Mouse (Mus musculus) liver, embryonic 16.5 days (tissue): ENCODE results near the gene Zfp128. TPM values are rescaled to one million over a fixed set of nuclear protein-coding genes. Genes with fewer than 3 reads are reported as not detected.
"Not testable (repeated sequence)": the region's sequence is repeated elsewhere in the genome, so short reads cannot be mapped to it uniquely, and the experiment has no call there.

ENCODE experiments used
- ATAC-seq: fragments of 200-750 bp; cut with Nextera tagmentation; 2 replicates; pipeline ENCODE4 v1.8.0; 2017; ENCODE audit warnings: low read depth, mild to moderate bottlenecking, moderate number of reproducible peaks, moderate library complexity
- H3K27ac ChIP-seq: fragments of 300-500 bp; sonication (generic); 2 replicates; pipeline ENCODE4 v1.5.1; 2014; ENCODE audit warnings: mild to moderate bottlenecking, low read length
- H3K27me3 ChIP-seq: fragments of 300-500 bp; sonication (generic); 2 replicates; pipeline ENCODE4 v1.6.1; 2014; ENCODE audit warnings: low read depth, low read length, mixed read lengths; ENCODE audit not compliant: control insufficient read depth, insufficient read depth
- H3K36me3 ChIP-seq: fragments of 300-500 bp; sonication (generic); 2 replicates; pipeline ENCODE4 v1.6.1; 2014; ENCODE audit warnings: mild to moderate bottlenecking; ENCODE audit not compliant: control insufficient read depth, insufficient read depth
- H3K4me1 ChIP-seq: fragments of 300-500 bp; sonication (generic); 2 replicates; pipeline ENCODE4 v1.6.1; 2014; ENCODE audit warnings: low read depth, low read length, mixed read lengths; ENCODE audit not compliant: control insufficient read depth
- H3K4me2 ChIP-seq: fragments of 300-500 bp; sonication (generic); 2 replicates; pipeline ENCODE4 v1.6.1; 2014; ENCODE audit warnings: low read depth, low read length, mixed read lengths
- H3K4me3 ChIP-seq: fragments of 300-500 bp; sonication (generic); 2 replicates; pipeline ENCODE4 v1.5.1; 2014; ENCODE audit warnings: low read depth, mild to moderate bottlenecking, low read length
- H3K9ac ChIP-seq: fragments of 300-500 bp; sonication (generic); 2 replicates; pipeline ENCODE4 v1.6.1; 2014; ENCODE audit warnings: low read depth, low read length
- H3K9me3 ChIP-seq: fragments of 300-500 bp; sonication (generic); replicated peaks from 2 replicates; pipeline ENCODE4 v1.6.1; 2016; ENCODE audit warnings: low read length; ENCODE audit not compliant: control insufficient read depth
- WGBS: fragments of 180-500 bp; shearing (Covaris S2); extraction: QIAGEN DNeasy Blood & Tissue Kit; methylation state at CpG from one replicate; pipeline ENCODE4 v1.1.7; 2014; ENCODE audit not compliant: insufficient replicate concordance; 5-methylcytosine and 5-hydroxymethylcytosine counted together
- polyA plus RNA-seq: library from polyadenylated mRNA; unstranded; fragments of >200 nt; fragmentation: Nextera tagmentation; extraction: Ambion mirVana; gene quantifications from 2 replicates; pipeline ENCODE4 v1.2.1, GENCODE M21; 2015

The Zfp128 gene
- polyA plus RNA-seq, 1 experiment from 2014 or later = 0.54 TPM

GRCm38 (mm10) chr7:12913556-12913955 is 32.6 kb downstream of the Zfp128 start:
- no peaks in the 10 kb centered on the region for H3K27me3 ChIP-seq
- no peak overlapping the region for H3K4me3 ChIP-seq
- no peak for ATAC-seq
- no peak overlapping the region for H3K27ac ChIP-seq
- peaks cover 12% of the 10 kb centered on the region for H3K4me1 ChIP-seq
- no peaks in the 10 kb centered on the region for H3K9me3 ChIP-seq
- no peak overlapping the region for H3K9ac ChIP-seq
- H3K36me3 ChIP-seq = no peaks in the 10 kb centered on the region; the same call in 1 of the 2 replicates
- no peak overlapping the region for H3K4me2 ChIP-seq

GRCm38 (mm10) chr7:12920495-12920894 is 39.5 kb downstream of the Zfp128 start:
- not testable (repeated sequence) for H3K4me3 ChIP-seq, H3K9me3 ChIP-seq, ATAC-seq, H3K27me3 ChIP-seq, H3K27ac ChIP-seq, H3K9ac ChIP-seq
- peaks cover 20% of the 10 kb centered on the region for H3K4me1 ChIP-seq
- peaks cover 23% of the 10 kb centered on the region for H3K36me3 ChIP-seq
- 65% methylated on average over 7 of the region's 8 CpGs for WGBS
- H3K4me2 ChIP-seq = peak overlapping the region; percentile 8; the same call in 1 of the 2 replicates

GRCm38 (mm10) chr7:12921318-12921704 is 40.3 kb downstream of the Zfp128 start:
- Histone ChIP-seq H3K9me3 (no peaks in the 10 kb centered on the region), H3K9ac (peak overlapping the region; percentile 81), H3K27ac (peak overlapping the region; percentile 86), H3K27me3 (no peaks in the 10 kb centered on the region), H3K4me1 (peaks cover 20% of the 10 kb centered on the region), H3K4me3 (peak overlapping the region; percentile 95), H3K4me2 (peak overlapping the region; percentile 91), H3K36me3 (peaks cover 30% of the 10 kb centered on the region)
- no peak; the same call in 1 of the 2 replicates for ATAC-seq
- 0% methylated on average over 3 of the region's 3 CpGs for WGBS

GRCm38 (mm10) chr7:12921705-12922465 is 40.9 kb downstream of the Zfp128 start, which contains the start of gene Rps5:
Rps5 (plus strand) TSS chr7:12922290.
- peaks cover 20% of the 10 kb centered on the region for H3K4me1 ChIP-seq
- peak within 1 kb of the TSS; percentile 91 for H3K4me2 ChIP-seq
- H3K4me3 ChIP-seq = peak within 1 kb of the TSS; percentile 95
- no peaks in the 10 kb centered on the region for H3K27me3 ChIP-seq
- peak within 1 kb of the TSS; percentile 82 for H3K9ac ChIP-seq
- H3K9me3 ChIP-seq = no peaks in the 10 kb centered on the region
- H3K36me3 ChIP-seq = peaks cover 35% of the 10 kb centered on the region
- WGBS = under 1% methylated on average over 55 of the region's 55 CpGs
- peak; percentile 97 for ATAC-seq
- peak within 1 kb of the TSS; percentile 86 for H3K27ac ChIP-seq

GRCm38 (mm10) chr7:12922729-12923128 is 41.8 kb downstream of the Zfp128 start:
- H3K4me2 ChIP-seq = peak overlapping the region; percentile 81
- H3K27me3 ChIP-seq = peaks cover 1% of the 10 kb centered on the region; the same call in 1 of the 2 replicates
- peak overlapping the region; percentile 82 for H3K9ac ChIP-seq
- no peaks in the 10 kb centered on the region for H3K9me3 ChIP-seq
- under 1% methylated on average over 8 of the region's 8 CpGs for WGBS
- peaks cover 20% of the 10 kb centered on the region for H3K4me1 ChIP-seq
- peak overlapping the region; percentile 63 for H3K27ac ChIP-seq
- peaks cover 35% of the 10 kb centered on the region for H3K36me3 ChIP-seq
- ATAC-seq = no peak
- H3K4me3 ChIP-seq = peak overlapping the region; percentile 95

- no peaks in the 10 kb centered on the region for H3K9me3 ChIP-seq
- H3K9ac ChIP-seq = no peak overlapping the region
- no peak for ATAC-seq
- no peak overlapping the region for H3K27ac ChIP-seq
- H3K4me2 ChIP-seq = no peak overlapping the region
- H3K27me3 ChIP-seq = peaks cover 10% of the 10 kb centered on the region
- peaks cover 19% of the 10 kb centered on the region for H3K4me1 ChIP-seq
- H3K4me3 ChIP-seq = no peak overlapping the region
- WGBS = 77% methylated on average over 7 of the region's 7 CpGs
- H3K36me3 ChIP-seq = peaks cover 35% of the 10 kb centered on the region
Measured at GRCm38 (mm10) chr7:12926316-12926715, 45.3 kb downstream of the Zfp128 start.

- no peak for ATAC-seq
- WGBS = 29% methylated on average over 8 of the region's 8 CpGs
- Histone ChIP-seq H3K4me2 (peak within 1 kb of the TSS; percentile 54), H3K27me3 (peaks cover 10% of the 10 kb centered on the region), H3K4me3 (peak within 1 kb of the TSS; percentile 36), H3K9ac (no peak within 1 kb of the TSS), H3K27ac (no peak within 1 kb of the TSS), H3K36me3 (peaks cover 35% of the 10 kb centered on the region), H3K9me3 (no peaks in the 10 kb centered on the region), H3K4me1 (peaks cover 18% of the 10 kb centered on the region)
Measured at GRCm38 (mm10) chr7:12927191-12927680, 46.3 kb downstream of the Zfp128 start, which contains the start of gene Rnf225. Rnf225 (plus strand) TSS chr7:12927416.

- WGBS = 6% methylated on average over 62 of the region's 65 CpGs
- peak overlapping the region; percentile 36 for H3K4me3 ChIP-seq
- no peak overlapping the region for H3K9ac ChIP-seq
Measured at GRCm38 (mm10) chr7:12927693-12928589, 47.0 kb downstream of the Zfp128 start.

More at GRCm38 (mm10) chr7:12927693-12928589, 47.0 kb downstream of the Zfp128 start:
- H3K27ac ChIP-seq = no peak overlapping the region
- peaks cover 15% of the 10 kb centered on the region for H3K4me1 ChIP-seq
- peak; percentile 40 for ATAC-seq
- H3K36me3 ChIP-seq = peaks cover 35% of the 10 kb centered on the region
- peaks cover 10% of the 10 kb centered on the region for H3K27me3 ChIP-seq
- peak overlapping the region; percentile 54 for H3K4me2 ChIP-seq
- no peaks in the 10 kb centered on the region for H3K9me3 ChIP-seq
